Mouse (Mus musculus) lung, embryonic 14.5 days (tissue): ENCODE measurements around the gene Slc46a3. TPM values are rescaled to one million over a fixed set of nuclear protein-coding genes. Genes with fewer than 3 reads are reported as not detected.

Experiments used
- ATAC-seq: fragments of 200-750 bp; cut with Nextera tagmentation; 2 replicates; pipeline ENCODE4 v1.8.0; 2017; ENCODE audit warnings: mild to moderate bottlenecking, moderate TSS enrichment, moderate library complexity; ENCODE audit not compliant: insufficient read depth
- DNase-seq: peaks from one replicate; pipeline ENCODE4 v3.0.0-alpha.2; 2015
- H3K27ac ChIP-seq: fragments of 300-500 bp; sonication (generic); 2 replicates; pipeline ENCODE4 v1.5.1; 2014; ENCODE audit warnings: low read depth, mild to moderate bottlenecking, moderate library complexity
- H3K27me3 ChIP-seq: fragments of 300-500 bp; sonication (generic); 2 replicates; pipeline ENCODE4 v1.6.1; 2014; ENCODE audit warnings: low read length, control low read depth; ENCODE audit not compliant: insufficient read depth
- H3K36me3 ChIP-seq: fragments of 300-500 bp; sonication (generic); 2 replicates; pipeline ENCODE4 v1.6.1; 2014; ENCODE audit warnings: control low read depth; ENCODE audit not compliant: insufficient read depth
- H3K4me1 ChIP-seq: fragments of 300-500 bp; sonication (generic); 2 replicates; pipeline ENCODE4 v1.6.1; 2014; ENCODE audit warnings: antibody characterized with exemption, control low read depth; ENCODE audit not compliant: insufficient read depth
- H3K4me2 ChIP-seq: fragments of 300-500 bp; sonication (generic); 2 replicates; pipeline ENCODE4 v1.6.1; 2014; ENCODE audit warnings: mild to moderate bottlenecking
- H3K4me3 ChIP-seq: fragments of 300-500 bp; sonication (generic); 2 replicates; pipeline ENCODE4 v1.5.1; 2014; ENCODE audit warnings: low read depth, low read length
- H3K9ac ChIP-seq: fragments of 300-500 bp; sonication (generic); 2 replicates; pipeline ENCODE4 v1.6.1; 2014
- H3K9me3 ChIP-seq: fragments of 300-500 bp; sonication (generic); 2 replicates; pipeline ENCODE4 v1.6.1; 2016; ENCODE audit warnings: low read depth, low read length, control low read depth
- CTCF ChIP-seq: IDR thresholded peaks from 2 replicates; pipeline ENCODE4 v1.5.1; 2016; ENCODE audit warnings: antibody characterized with exemption, low read depth
- WGBS: fragments of 180-500 bp; shearing (Covaris S2); extraction: QIAGEN DNeasy Blood & Tissue Kit; methylation state at CpG from one replicate; pipeline ENCODE4 v1.1.7; 2014; 5-methylcytosine and 5-hydroxymethylcytosine counted together
- polyA plus RNA-seq: library from polyadenylated mRNA; unstranded; fragments of >200 nt; fragmentation: Nextera tagmentation; extraction: Ambion mirVana; gene quantifications from 2 replicates; pipeline ENCODE4 v1.2.1, GENCODE M21; 2014

Gene Slc46a3
- 3.3 and 4.3 TPM in 2 replicates for polyA plus RNA-seq

DNA sequence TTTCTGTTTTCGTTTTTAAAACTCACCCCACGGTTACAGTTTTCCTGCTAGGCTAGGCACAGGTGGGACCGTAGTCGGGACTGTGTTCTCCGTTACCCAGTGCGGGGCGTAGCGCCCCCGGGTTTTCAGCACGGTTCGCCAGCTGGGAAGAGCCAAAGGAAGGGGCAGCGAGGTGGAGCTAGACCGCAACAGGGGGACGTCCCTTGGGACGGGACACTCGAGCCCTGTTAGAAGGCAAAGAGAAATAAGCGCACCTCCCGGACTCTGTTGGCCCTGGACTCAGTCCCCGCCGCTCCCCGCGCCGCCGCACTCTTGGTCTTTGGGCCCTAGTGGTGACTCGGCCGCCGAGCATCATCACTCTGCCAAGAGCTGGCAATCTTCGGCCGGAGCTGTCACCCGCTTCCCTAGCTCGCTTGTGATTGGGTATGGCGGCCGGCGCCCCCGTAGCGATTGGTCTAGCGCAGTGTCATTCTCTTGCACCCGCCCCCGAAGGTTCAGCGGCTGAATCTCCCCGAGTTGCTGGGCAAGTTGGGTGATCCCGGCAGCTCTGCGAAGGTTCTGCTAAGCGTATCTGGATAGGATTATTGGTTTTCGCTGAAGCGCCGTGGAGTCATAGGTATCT, at the start of gene Slc46a3:
Gene Slc46a3, minus strand, starts transcription at position 361 of the 622 bp plus-strand sequence.
- peaks cover 2% of the 10 kb centered on the region; the same call in 1 of the 2 replicates for H3K4me1 ChIP-seq
- H3K4me3 ChIP-seq: peak within 1 kb of the TSS; percentile 62
- H3K27me3 ChIP-seq: no peaks in the 10 kb centered on the region
- peak; percentile 95 for DNase-seq
- no peaks in the 10 kb centered on the region for H3K9me3 ChIP-seq
- H3K36me3 ChIP-seq: no peaks in the 10 kb centered on the region
- under 1% methylated on average over 47 of the region's 47 CpGs for WGBS
- peak within 1 kb of the TSS; percentile 64 for H3K9ac ChIP-seq
- H3K27ac ChIP-seq: no peak within 1 kb of the TSS
- peak; percentile 55 for TF ChIP-seq CTCF
- peak within 1 kb of the TSS; percentile 87 for H3K4me2 ChIP-seq
- ATAC-seq: peak; percentile 99

DNA sequence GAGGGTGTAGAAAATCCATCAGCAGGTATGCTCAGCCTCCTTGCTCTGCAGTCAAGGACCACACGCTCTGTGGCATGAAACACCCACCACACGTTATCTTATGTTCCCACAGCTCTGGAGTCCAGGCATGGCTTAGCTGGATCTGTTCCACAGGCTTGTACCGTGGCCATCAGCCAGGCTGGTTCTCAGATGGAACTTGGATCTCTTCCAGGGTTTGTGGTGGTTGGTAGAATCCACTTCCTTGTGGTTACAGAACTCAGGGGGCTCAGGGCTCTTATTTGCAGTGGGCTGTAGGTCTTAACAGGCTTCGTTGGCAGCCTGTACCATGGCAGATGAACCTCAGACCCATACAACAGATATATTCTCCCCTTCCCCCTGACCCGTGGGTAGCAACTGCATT, 44.6 kb upstream of the Slc46a3 start:
- no peaks in the 10 kb centered on the region for H3K4me1 ChIP-seq
- H3K4me3 ChIP-seq: no peak overlapping the region
- peak; percentile 37 for DNase-seq
- H3K9ac ChIP-seq: no peak overlapping the region
- H3K36me3 ChIP-seq: no peaks in the 10 kb centered on the region
- no peaks in the 10 kb centered on the region for H3K27me3 ChIP-seq
- H3K4me2 ChIP-seq: no peak overlapping the region
- TF ChIP-seq CTCF: no peak
- no peaks in the 10 kb centered on the region for H3K9me3 ChIP-seq
- no peak overlapping the region for H3K27ac ChIP-seq
- WGBS: 65% methylated on average over 5 of the region's 5 CpGs
- no peak for ATAC-seq

DNA sequence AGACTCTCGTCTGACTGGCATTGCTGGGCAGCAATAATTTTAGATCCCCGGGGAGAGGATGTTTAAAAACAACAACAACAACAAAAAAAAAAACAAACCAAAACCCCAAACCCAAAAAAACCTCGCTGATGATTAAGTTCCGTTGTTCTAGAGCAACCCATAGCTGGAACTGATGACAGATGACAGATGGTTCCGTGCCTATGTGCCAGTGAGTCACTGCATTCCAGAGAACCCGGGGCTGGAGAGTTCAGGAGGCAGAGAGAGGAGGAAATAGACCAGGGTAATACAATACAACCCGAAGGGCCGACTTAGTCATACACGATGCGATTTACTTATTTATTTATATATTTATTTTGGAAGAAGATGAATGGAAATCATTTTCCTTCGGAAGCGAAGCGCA, 40.5 kb upstream of the Slc46a3 start:
- H3K36me3 ChIP-seq: no peaks in the 10 kb centered on the region
- TF ChIP-seq CTCF: no peak
- ATAC-seq (no peak), DNase-seq (no peak)
- no peak overlapping the region for H3K4me3 ChIP-seq
- H3K4me1 ChIP-seq: no peaks in the 10 kb centered on the region
- no peak overlapping the region for H3K27ac ChIP-seq
- H3K9ac ChIP-seq: no peak overlapping the region
- no peaks in the 10 kb centered on the region for H3K27me3 ChIP-seq
- no peaks in the 10 kb centered on the region for H3K9me3 ChIP-seq
- H3K4me2 ChIP-seq: no peak overlapping the region
- 78% methylated on average over 13 of the region's 13 CpGs for WGBS

DNA sequence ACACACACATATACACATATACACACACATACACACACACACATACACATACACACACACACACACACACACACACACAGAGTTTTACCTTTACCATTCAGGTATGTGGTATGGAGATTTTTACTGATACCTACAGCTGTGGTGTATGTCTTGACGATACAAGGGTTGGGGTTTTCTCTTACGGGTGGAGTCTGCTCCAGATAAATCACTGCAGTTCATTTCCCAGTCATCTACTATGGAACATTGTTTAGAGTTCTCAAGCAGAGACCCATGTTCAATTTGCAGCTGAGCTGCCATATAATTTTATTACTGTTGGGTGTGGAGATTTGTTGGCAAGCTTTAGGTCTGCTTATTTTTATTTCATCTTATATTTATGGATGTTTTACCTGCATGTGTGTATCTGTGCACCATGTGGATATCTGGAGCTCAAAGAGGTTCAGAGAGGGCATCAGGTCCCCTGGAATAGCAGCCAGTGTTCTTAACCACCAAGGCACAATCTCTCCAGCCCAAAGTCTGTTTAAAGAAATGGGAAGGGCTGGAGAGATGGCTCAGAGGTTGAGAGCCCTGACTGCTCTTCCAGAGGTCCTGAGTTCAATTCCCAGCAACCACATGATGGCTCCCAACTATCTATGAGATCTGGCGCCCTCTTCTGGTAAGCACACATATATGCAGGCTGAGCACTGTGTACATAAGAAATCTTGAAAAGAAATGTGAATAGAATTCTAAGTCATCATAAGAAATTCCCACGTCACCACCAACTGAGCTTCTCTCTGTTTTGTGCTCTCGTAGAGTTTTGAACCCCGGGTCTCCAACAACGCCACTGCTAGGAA, 34.3 kb upstream of the Slc46a3 start:
- ATAC-seq (no peak), DNase-seq (no peak)
- H3K36me3 ChIP-seq: no peaks in the 10 kb centered on the region
- 76% methylated on average over 7 of the region's 7 CpGs for WGBS
- no peak overlapping the region for H3K4me3 ChIP-seq
- no peak overlapping the region for H3K27ac ChIP-seq
- H3K4me1 ChIP-seq: no peaks in the 10 kb centered on the region
- H3K9me3 ChIP-seq: no peaks in the 10 kb centered on the region
- H3K27me3 ChIP-seq: no peaks in the 10 kb centered on the region
- H3K4me2 ChIP-seq: no peak overlapping the region
- peak; percentile 45 for TF ChIP-seq CTCF
- H3K9ac ChIP-seq: no peak overlapping the region

DNA sequence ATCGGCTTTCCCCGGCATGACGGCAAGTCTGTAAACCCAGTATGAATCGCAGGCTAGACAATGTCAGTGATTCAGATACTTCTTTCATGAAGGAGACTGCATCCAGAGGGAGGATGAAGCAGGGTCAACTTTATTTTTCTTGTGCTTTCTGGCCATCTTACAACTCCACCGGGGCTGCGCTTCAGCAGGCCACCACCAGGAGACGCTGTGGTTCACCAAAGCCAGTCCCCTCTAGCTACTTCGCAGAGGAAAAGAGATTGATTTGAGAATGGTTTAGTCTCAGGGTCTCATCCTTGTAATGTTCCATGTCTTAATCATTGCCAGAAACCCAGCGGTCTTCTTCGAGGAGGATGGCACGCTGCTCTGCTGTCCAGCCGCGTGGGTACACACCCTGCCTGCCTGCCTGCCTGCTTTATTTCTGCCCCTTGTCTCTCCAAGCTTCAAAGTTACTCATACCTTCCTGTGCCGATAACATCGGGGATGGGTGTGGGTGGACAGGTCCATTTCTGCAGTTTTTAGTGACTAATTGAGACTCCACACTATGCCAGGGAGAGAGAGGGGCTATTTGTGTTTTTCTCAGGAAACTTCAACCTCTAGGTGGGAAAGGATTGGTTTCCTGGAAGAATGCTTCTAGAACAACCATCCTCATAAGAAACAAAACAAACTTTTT, 31.5 kb upstream of the Slc46a3 start:
- H3K9me3 ChIP-seq: no peaks in the 10 kb centered on the region
- DNase-seq: peak; percentile 44
- WGBS: 63% methylated on average over 15 of the region's 15 CpGs

DNA sequence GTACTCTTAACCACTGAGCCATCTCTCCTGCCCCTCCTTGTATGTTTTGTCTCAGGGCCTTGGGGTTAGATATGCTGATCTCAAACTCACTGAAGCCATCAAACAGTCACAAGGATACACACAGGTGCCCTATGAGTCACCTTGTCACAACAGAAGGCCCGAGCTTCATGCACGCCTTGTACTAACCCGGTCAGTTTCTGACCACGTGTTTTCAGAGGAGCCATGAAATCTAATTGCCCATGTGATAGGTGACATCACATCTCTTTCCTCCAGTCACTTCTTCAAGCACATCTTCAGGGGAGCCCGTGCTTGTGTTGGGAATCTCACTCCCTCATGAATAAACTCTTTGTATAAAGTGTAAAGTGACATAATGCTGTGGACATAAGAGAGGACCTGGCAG, 30.0 kb upstream of the Slc46a3 start:
- no peak overlapping the region for H3K4me3 ChIP-seq
- H3K36me3 ChIP-seq: no peaks in the 10 kb centered on the region
- no peaks in the 10 kb centered on the region for H3K27me3 ChIP-seq
- no peaks in the 10 kb centered on the region for H3K9me3 ChIP-seq
- H3K27ac ChIP-seq: no peak overlapping the region
- no peaks in the 10 kb centered on the region for H3K4me1 ChIP-seq
- WGBS: 55% methylated on average over 5 of the region's 5 CpGs
- TF ChIP-seq CTCF: no peak
- no peak overlapping the region for H3K4me2 ChIP-seq
- DNase-seq (no peak), ATAC-seq (no peak)
- H3K9ac ChIP-seq: no peak overlapping the region

More for the DNA sequence above, 31.5 kb upstream of the Slc46a3 start:
- Histone ChIP-seq H3K36me3 (no peaks in the 10 kb centered on the region), H3K27me3 (no peaks in the 10 kb centered on the region), H3K4me2 (no peak overlapping the region), H3K27ac (no peak overlapping the region), H3K9ac (no peak overlapping the region), H3K4me1 (no peaks in the 10 kb centered on the region), H3K4me3 (no peak overlapping the region)
- peak; percentile 72 for TF ChIP-seq CTCF
- no peak for ATAC-seq
